15 mouse cellular contexts compared by ENCODE assay signal in the genomic region with DNA sequence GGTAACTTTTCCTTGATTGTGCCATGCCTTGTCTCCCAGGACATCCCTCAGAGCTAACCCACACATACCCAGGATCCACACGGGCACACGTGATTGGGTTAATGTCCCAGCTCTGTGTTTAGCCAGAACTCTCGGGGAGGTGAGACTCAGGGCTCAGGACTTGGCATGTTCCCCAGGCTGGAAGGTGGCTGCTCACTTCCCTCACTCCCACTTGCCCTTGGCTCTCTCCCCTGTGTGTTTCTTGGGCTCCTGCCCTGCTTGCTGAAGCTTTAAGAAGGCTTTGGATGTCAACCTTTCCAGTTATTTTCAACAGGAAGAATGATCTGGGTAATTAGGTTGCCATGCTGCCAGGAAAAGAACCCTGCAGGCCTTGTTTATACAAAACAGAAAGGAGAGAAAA. TPM values are rescaled to one million over a fixed set of nuclear protein-coding genes. Genes with fewer than 3 reads are reported as not detected.
DNase-seq lines count a peak whose midpoint lies in the region; ATAC-seq and TF ChIP-seq lines count a peak whose summit lies in the region.
"Had no signal": no experiment of that assay in that cellular context is flagged by ENCODE, and none has a peak within 500 bp of the region (broad histone marks: within the 10 kb centered on the region; RNA-seq: fewer than 3 reads in every experiment).

No protein-coding gene starts in this region.

- H3K27me3 ChIP-seq in kidney, embryonic 15.5 days = no peaks in the 10 kb centered on the region
- no peaks in the 10 kb centered on the region for H3K27me3 ChIP-seq in Patski
- no peaks in the 10 kb centered on the region for H3K27me3 ChIP-seq in cerebellum, adult 2 months (ENCODE audit: control insufficient read depth, insufficient read depth, low read length)
- H3K27me3 ChIP-seq: embryonic facial prominence, embryonic 15.5 days; heart, embryonic 13.5 days; hindbrain, embryonic 15.5 days had no signal

- CTCF ChIA-PET in Patski (lab: Charles Lee) = interaction anchor here (1.2 to 1.7 kb wide), 4 partner anchors 11 to 91 kb away, joined by 3 to 4 read pairs (median 3); no protein-coding TSS in a partner anchor

- H3K9ac ChIP-seq in kidney, embryonic 15.5 days = no peak overlapping the region
- H3K9ac ChIP-seq: embryonic facial prominence, embryonic 15.5 days; heart, embryonic 13.5 days; hindbrain, embryonic 15.5 days; liver, embryonic 14.5 days had no signal

- POLR2A ChIA-PET in Patski (lab: Charles Lee) = interaction anchor here (0.7 kb wide), 1 partner anchor 413 kb away, joined by 10 read pairs; no protein-coding TSS in a partner anchor

- H3K36me3 ChIP-seq in kidney, embryonic 15.5 days = no peaks in the 10 kb centered on the region
- H3K36me3 ChIP-seq: embryonic facial prominence, embryonic 15.5 days; heart, embryonic 13.5 days; hindbrain, embryonic 15.5 days had no signal

- DNase-seq in kidney, adult 18-20 months = peak; percentile 81
- peak; percentile 93 for DNase-seq in Patski (ENCODE audit: low read depth, low spot score)
- peak; percentile 88 to 94 for DNase-seq in cerebellum, adult 2 months
- peak; percentile 78 for DNase-seq in kidney, postnatal 10 days
- DNase-seq in gastrocnemius, adult 2 months = no peak
- no peak for DNase-seq in frontal cortex, postnatal 25 days (ENCODE audit: low spot score in 2 of 2)
- DNase-seq in neural tube, embryonic 10.5 days (ENCODE audit: extremely low spot score, low spot score) = no peak
- DNase-seq: lung, postnatal 36 days; thymus, postnatal 36 days had no signal

- no peaks in the 10 kb centered on the region for H3K9me3 ChIP-seq in kidney, embryonic 15.5 days (replicated peaks)
- H3K9me3 ChIP-seq: embryonic facial prominence, embryonic 15.5 days; heart, embryonic 13.5 days; hindbrain, embryonic 15.5 days had no signal

- WGBS in kidney, embryonic 15.5 days = 73% methylated on average over 3 of the region's 3 CpGs
- 6% methylated on average over 3 of the region's 3 CpGs for WGBS in cerebellum, adult 2 months

- ATAC-seq in kidney, embryonic 15.5 days (replicated peaks; ENCODE audit: low FRiP score) = no peak
- ATAC-seq in Patski = peak; percentile 76

- H3K27ac ChIP-seq in kidney, embryonic 15.5 days = no peak overlapping the region
- peak overlapping the region; percentile 76 for H3K27ac ChIP-seq in cerebellum, adult 2 months (ENCODE audit: insufficient read depth, low read length)
- H3K27ac ChIP-seq in gastrocnemius, adult 2 months = no peak overlapping the region
- H3K27ac ChIP-seq: embryonic facial prominence, embryonic 15.5 days; heart, embryonic 13.5 days; hindbrain, embryonic 15.5 days; liver, embryonic 14.5 days had no signal

- TF ChIP-seq POLR2A in cerebellum, adult 2 months (IDR thresholded peaks at IDR 0.05; ENCODE audit: borderline replicate concordance, insufficient read depth, low read length) = 0 out of 2 replicates have a peak, but pooled peaks have one; percentile 9

- no peak for TF ChIP-seq CTCF in Patski (IDR thresholded peaks at IDR 0.05)
- TF ChIP-seq CTCF in cerebellum, adult 2 months (IDR thresholded peaks at IDR 0.05; ENCODE audit: borderline replicate concordance, insufficient read depth, low read depth, low read length) = no peak
- TF ChIP-seq CTCF in gastrocnemius, adult 2 months (IDR thresholded peaks at IDR 0.05) = no peak

- no peak overlapping the region for H3K4me2 ChIP-seq in kidney, embryonic 15.5 days
- H3K4me2 ChIP-seq: embryonic facial prominence, embryonic 15.5 days; heart, embryonic 13.5 days; hindbrain, embryonic 15.5 days had no signal

- intact Hi-C loops in gastrocnemius, adult 2 months (cut with DNase I) = no loop called here

- H3K4me1 ChIP-seq in kidney, embryonic 15.5 days = no peaks in the 10 kb centered on the region; the same call in 1 of the 2 replicates
- peaks cover 20% of the 10 kb centered on the region for H3K4me1 ChIP-seq in cerebellum, adult 2 months (ENCODE audit: control insufficient read depth, insufficient read depth, low read length)
- H3K4me1 ChIP-seq: embryonic facial prominence, embryonic 15.5 days; heart, embryonic 13.5 days; hindbrain, embryonic 15.5 days had no signal

- no peak overlapping the region for H3K4me3 ChIP-seq in kidney, embryonic 15.5 days (replicated peaks)
- H3K4me3 ChIP-seq in cerebellum, adult 2 months (replicated peaks; ENCODE audit: insufficient read depth, low read depth, low read length) = no peak overlapping the region
- no peak overlapping the region for H3K4me3 ChIP-seq in gastrocnemius, adult 2 months
- H3K4me3 ChIP-seq: embryonic facial prominence, embryonic 15.5 days; heart, embryonic 13.5 days; hindbrain, embryonic 15.5 days had no signal

- in situ Hi-C loops in Patski (cut with MboI; ENCODE audit: low pct_unique_long_range_greater_than_20kb) = no loop called here

RNA-seq across cellular contexts. Expression of a gene that starts 26.2 kb away (rescaled TPM):
- polyA plus RNA-seq in kidney, embryonic 15.5 days (2015; fragmentation: Nextera tagmentation; extraction: Ambion mirVana) = 35.6 and 36.4 TPM in 2 replicates
- polyA plus RNA-seq in Patski (2021) = 41.6 TPM
- 38.4 and 40.7 TPM in 2 replicates for polyA plus RNA-seq in cerebellum, adult 2 months (2012; rRNA removed)
- total RNA-seq in gastrocnemius, adult 2 months (2021) = 10 to 100 TPM; 17.1 to 17.7 TPM

RNA-seq across cellular contexts. Expression of a gene that starts 54.9 kb away (rescaled TPM):
- 0.75 and 0.93 TPM in 2 replicates for polyA plus RNA-seq in kidney, embryonic 15.5 days (2015; fragmentation: Nextera tagmentation; extraction: Ambion mirVana)
- polyA plus RNA-seq in Patski (2021) = 8.0 TPM
- 142 and 155 TPM in 2 replicates for polyA plus RNA-seq in cerebellum, adult 2 months (2012; rRNA removed)
- total RNA-seq in gastrocnemius, adult 2 months (2021) = under 1 TPM; 0.15 to 0.50 TPM
- total RNA-seq: monocyte, adult 5-6 weeks had no signal

Comparison
In these comparisons a context has a peak if more than half of its experiments do, and no peak if none do; other contexts are left out.
1. DNase-seq: peak in kidney, adult 18-20 months (single experiment), Patski (single experiment), cerebellum, adult 2 months (2 of 2) and kidney, postnatal 10 days (single experiment); none in gastrocnemius, adult 2 months (single experiment), frontal cortex, postnatal 25 days (0 of 2) and neural tube, embryonic 10.5 days (single experiment).
2. RNA of a gene that starts 54.9 kb away (polyA plus RNA-seq): 142 to 155 TPM in cerebellum, adult 2 months; 8.0 TPM in Patski (single experiment) and 0.75 to 0.93 TPM in kidney, embryonic 15.5 days; every median in the first group is over 10 times any median in the second.